Mouse (Mus musculus) C2C12 (cell line): ENCODE results near the gene Jph3.

Experiments
- CTCF ChIP-seq: IDR thresholded peaks from one replicate; pipeline ENCODE4 v1.5.1; 2011; ENCODE audit not compliant: control insufficient read depth, insufficient read depth, insufficient read length
- MAX ChIP-seq: IDR thresholded peaks from one replicate; pipeline ENCODE4 v1.6.1; 2011; ENCODE audit warnings: mild to moderate bottlenecking, control low read depth

DNA sequence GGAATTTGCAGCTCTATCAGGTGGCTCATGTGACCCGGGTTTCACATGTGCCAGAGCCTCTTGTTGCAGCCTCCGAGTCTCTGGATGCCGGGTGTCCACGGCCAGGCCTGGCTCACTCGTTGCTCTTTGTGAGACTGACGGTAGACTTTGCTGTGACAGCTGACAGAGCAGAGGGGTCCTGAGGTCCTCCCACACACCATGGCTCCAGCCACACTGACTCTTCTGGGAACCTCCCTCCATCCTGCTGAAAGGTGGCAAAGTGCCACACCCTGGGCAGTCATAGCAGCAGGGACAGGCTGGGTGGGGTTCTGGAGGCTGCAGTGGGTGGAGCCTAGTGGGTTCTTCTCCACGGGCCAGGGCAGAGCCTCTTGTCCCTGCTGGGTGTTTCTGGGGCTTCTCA, 31.1 kb downstream of the Jph3 start:
- TF ChIP-seq MAX (no peak), CTCF (no peak)
